Mouse (Mus musculus): ENCODE measurements around the gene Gsdme. TPM values are rescaled to one million over a fixed set of nuclear protein-coding genes. Genes with fewer than 3 reads are reported as not detected.

The Gsdme gene
- total RNA-seq, 2 experiments from 2014 or later, result 11.8 to 12.1 TPM

- no peak overlapping the region for H3K4me3 ChIP-seq
- TF ChIP-seq CTCF (IDR thresholded peaks at IDR 0.05), result no peak
- intact Hi-C loops (cut with DNase I), result no loop called here
- no peak overlapping the region for H3K27ac ChIP-seq
- DNase-seq (ENCODE audit: extremely low spot score in 1 of 2, low spot score in 2 of 2), result no peak
Measured at GRCm38 (mm10) chr6:50286881-50287280, 23.2 kb upstream of the Gsdme start.

- intact Hi-C loops (cut with DNase I), result no loop called here
- Histone ChIP-seq H3K27ac (no peak overlapping the region), H3K4me3 (no peak overlapping the region)
- TF ChIP-seq CTCF (IDR thresholded peaks at IDR 0.05), result no peak
- no peak for DNase-seq (ENCODE audit: extremely low spot score in 1 of 2, low spot score in 2 of 2)
Measured at GRCm38 (mm10) chr6:50279642-50280041, 16.0 kb upstream of the Gsdme start.

GRCm38 (mm10) chr6:50273947-50274346, 10.3 kb upstream of the Gsdme start:
- TF ChIP-seq CTCF (IDR thresholded peaks at IDR 0.05), result no peak
- DNase-seq (ENCODE audit: extremely low spot score in 1 of 2, low spot score in 2 of 2), result no peak
- intact Hi-C loops (cut with DNase I), result no loop called here
- Histone ChIP-seq H3K27ac (no peak overlapping the region), H3K4me3 (no peak overlapping the region)

DNA sequence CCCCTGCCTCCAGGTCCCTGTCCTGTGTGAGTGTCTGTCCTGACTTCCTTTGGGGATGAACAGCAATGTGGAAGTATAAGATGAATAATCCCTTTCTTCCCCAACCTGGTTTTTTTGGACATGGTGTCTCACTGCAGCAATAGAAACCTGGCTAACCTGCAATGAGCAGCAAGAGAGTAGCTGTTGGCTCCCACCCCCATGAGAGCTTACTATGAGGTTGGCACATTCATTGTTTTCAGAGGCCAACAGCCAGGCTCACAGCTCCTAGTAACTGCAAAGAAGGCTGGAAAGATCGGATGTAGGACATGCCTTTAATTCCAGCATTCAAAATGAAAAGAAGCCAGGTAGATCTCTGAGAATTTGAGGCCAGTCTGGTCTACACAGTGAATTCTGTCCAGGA, 9.8 kb upstream of the Gsdme start:
- Histone ChIP-seq H3K4me3 (no peak overlapping the region), H3K27ac (no peak overlapping the region)
- intact Hi-C loops (cut with DNase I), result no loop called here
- TF ChIP-seq CTCF (IDR thresholded peaks at IDR 0.05), result no peak
- no peak for DNase-seq (ENCODE audit: extremely low spot score in 1 of 2, low spot score in 2 of 2)

GRCm38 (mm10) chr6:50262310-50262709, 1.4 kb downstream of the Gsdme start:
- H3K27ac ChIP-seq, result peak overlapping the region; percentile 83; the same call in 1 of the 2 replicates
- no peak for DNase-seq (ENCODE audit: extremely low spot score in 1 of 2, low spot score in 2 of 2)
- H3K4me3 ChIP-seq, result peak overlapping the region; percentile 67
- no peak for TF ChIP-seq CTCF (IDR thresholded peaks at IDR 0.05)
- intact Hi-C loops (cut with DNase I), result no loop called here

- intact Hi-C loops (cut with DNase I), result no loop called here
- TF ChIP-seq CTCF (IDR thresholded peaks at IDR 0.05), result no peak
- no peak for DNase-seq (ENCODE audit: extremely low spot score in 1 of 2, low spot score in 2 of 2)
- H3K27ac ChIP-seq, result peak overlapping the region; percentile 83
- H3K4me3 ChIP-seq, result peak overlapping the region; percentile 67
Measured at GRCm38 (mm10) chr6:50261922-50262261, 1.8 kb downstream of the Gsdme start.

- peak overlapping the region; percentile 83 for H3K27ac ChIP-seq
- H3K4me3 ChIP-seq, result peak overlapping the region; percentile 67
- DNase-seq (ENCODE audit: extremely low spot score in 1 of 2, low spot score in 2 of 2), result peak; percentile 77 to 84
- intact Hi-C loops (cut with DNase I), result no loop called here
- TF ChIP-seq CTCF (IDR thresholded peaks at IDR 0.05), result no peak
Measured at GRCm38 (mm10) chr6:50261201-50261921, 2.3 kb downstream of the Gsdme start.

DNA sequence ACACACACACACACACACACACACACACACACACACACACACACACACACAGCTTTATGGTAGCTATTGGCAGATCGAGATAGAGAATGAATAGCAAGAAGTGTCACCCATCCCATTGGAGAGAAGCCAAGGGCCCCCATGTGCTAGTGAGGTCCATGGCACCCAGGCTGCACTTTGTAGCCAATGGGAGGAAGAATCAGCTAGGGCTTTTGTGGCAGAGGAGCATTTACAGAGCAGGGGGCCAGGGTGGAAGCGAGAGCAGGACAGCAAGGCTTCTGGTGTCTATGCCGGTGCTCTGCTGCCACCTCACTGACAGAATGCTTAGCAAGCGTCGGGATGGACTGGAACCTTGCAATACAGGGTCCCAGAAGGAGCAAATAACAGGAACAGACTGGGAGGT, 8.3 kb downstream of the Gsdme start:
- Histone ChIP-seq H3K27ac (no peak overlapping the region), H3K4me3 (no peak overlapping the region)
- intact Hi-C loops (cut with DNase I), result no loop called here
- DNase-seq (ENCODE audit: extremely low spot score in 1 of 2, low spot score in 2 of 2), result no peak
- no peak for TF ChIP-seq CTCF (IDR thresholded peaks at IDR 0.05)

GRCm38 (mm10) chr6:50254723-50255184, 8.9 kb downstream of the Gsdme start:
- no peak overlapping the region for H3K4me3 ChIP-seq
- no peak for TF ChIP-seq CTCF (IDR thresholded peaks at IDR 0.05)
- intact Hi-C loops (cut with DNase I), result loop anchor here (5.0 kb wide), 1 partner anchor 38 kb away; no protein-coding TSS in a partner anchor
- H3K27ac ChIP-seq, result no peak overlapping the region
- peak; percentile 50 to 57 for DNase-seq (ENCODE audit: extremely low spot score in 1 of 2, low spot score in 2 of 2)

GRCm38 (mm10) chr6:50252690-50253089, 11.0 kb downstream of the Gsdme start:
- intact Hi-C loops (cut with DNase I), result loop anchor here (5.0 kb wide), 1 partner anchor 40 kb away; no protein-coding TSS in a partner anchor
- no peak for DNase-seq (ENCODE audit: extremely low spot score in 1 of 2, low spot score in 2 of 2)
- Histone ChIP-seq H3K4me3 (no peak overlapping the region), H3K27ac (no peak overlapping the region)
- TF ChIP-seq CTCF (IDR thresholded peaks at IDR 0.05), result no peak

DNA sequence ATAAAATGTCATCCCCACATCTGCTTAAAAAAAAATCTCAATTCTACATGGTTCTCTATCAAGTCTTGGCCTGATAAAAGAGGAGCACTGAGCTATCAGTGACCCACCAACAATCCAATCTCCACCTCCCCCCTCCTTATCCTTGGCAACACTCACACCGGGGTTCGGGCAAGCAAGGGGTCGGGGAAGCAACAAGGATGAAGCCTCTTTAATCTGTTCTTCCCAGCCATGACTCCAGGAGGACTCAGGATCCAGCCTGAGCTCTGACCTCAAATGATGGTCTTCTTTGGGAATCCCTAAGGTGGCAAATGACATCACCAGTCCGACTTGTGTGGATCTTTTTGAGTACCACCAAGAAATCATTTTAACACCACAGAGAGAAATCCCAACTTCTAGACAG, 15.9 kb downstream of the Gsdme start:
- Histone ChIP-seq H3K27ac (no peak overlapping the region), H3K4me3 (no peak overlapping the region)
- DNase-seq (ENCODE audit: extremely low spot score in 1 of 2, low spot score in 2 of 2), result no peak
- intact Hi-C loops (cut with DNase I), result no loop called here
- no peak for TF ChIP-seq CTCF (IDR thresholded peaks at IDR 0.05)

GRCm38 (mm10) chr6:50247356-50247755, 16.3 kb downstream of the Gsdme start:
- DNase-seq (ENCODE audit: extremely low spot score in 1 of 2, low spot score in 2 of 2), result no peak
- intact Hi-C loops (cut with DNase I), result no loop called here
- TF ChIP-seq CTCF (IDR thresholded peaks at IDR 0.05), result no peak
- H3K27ac ChIP-seq, result no peak overlapping the region
- no peak overlapping the region for H3K4me3 ChIP-seq

DNA sequence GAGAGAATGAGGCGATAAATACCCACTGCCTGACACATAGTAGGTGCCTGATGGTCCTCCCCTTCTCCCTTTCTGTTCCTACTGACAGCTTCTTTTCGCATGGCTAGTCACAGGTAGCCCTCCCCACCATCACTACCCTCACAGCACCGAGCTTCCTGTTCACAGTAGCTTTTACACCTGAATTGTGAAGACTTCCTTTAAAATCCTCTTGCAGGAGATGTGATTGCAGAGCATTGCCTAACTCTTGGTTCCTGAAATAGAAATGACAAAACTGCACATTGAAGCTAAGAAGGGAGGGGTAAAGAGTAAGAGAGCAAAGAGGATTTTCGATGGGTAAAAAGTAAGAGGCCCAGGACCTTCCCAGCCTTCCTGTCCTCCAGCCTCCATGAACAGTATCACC, 18.7 kb downstream of the Gsdme start:
- no peak for DNase-seq (ENCODE audit: extremely low spot score in 1 of 2, low spot score in 2 of 2)
- H3K4me3 ChIP-seq, result no peak overlapping the region
- intact Hi-C loops (cut with DNase I), result loop anchor here (5.0 kb wide), 1 partner anchor 112 kb away; no protein-coding TSS in a partner anchor
- TF ChIP-seq CTCF (IDR thresholded peaks at IDR 0.05), result no peak
- H3K27ac ChIP-seq, result no peak overlapping the region
